Mouse (Mus musculus) heart, postnatal 0 days (tissue): ENCODE results near the gene Vps4a. TPM values are rescaled to one million over a fixed set of nuclear protein-coding genes. Genes with fewer than 3 reads are reported as not detected.

Experiments
- ATAC-seq: fragments of 200-750 bp; cut with Nextera tagmentation; 2 replicates; pipeline ENCODE4 v1.8.0; 2017; ENCODE audit warnings: low read depth, moderate number of reproducible peaks, moderate library complexity; ENCODE audit not compliant: insufficient read depth
- DNase-seq: peaks from one replicate; pipeline ENCODE4 v3.0.0-alpha.2; 2016; ENCODE audit warnings: low spot score
- H3K27ac ChIP-seq: fragments of 300-500 bp; sonication (generic); 2 replicates; pipeline ENCODE4 v1.5.1; 2014; ENCODE audit warnings: low read depth, mild to moderate bottlenecking
- H3K27me3 ChIP-seq: fragments of 300-500 bp; sonication (generic); 2 replicates; pipeline ENCODE4 v1.6.1; 2014; ENCODE audit warnings: low read length, mixed read lengths; ENCODE audit not compliant: control insufficient read depth, insufficient read depth
- H3K36me3 ChIP-seq: fragments of 300-500 bp; sonication (generic); replicated peaks from 2 replicates; pipeline ENCODE4 v1.6.1; 2014; ENCODE audit warnings: low read length, mixed read lengths; ENCODE audit not compliant: control insufficient read depth, insufficient read depth
- H3K4me1 ChIP-seq: fragments of 300-500 bp; sonication (generic); 2 replicates; pipeline ENCODE4 v1.6.1; 2014; ENCODE audit warnings: antibody characterized with exemption; ENCODE audit not compliant: control insufficient read depth, insufficient read depth
- H3K4me2 ChIP-seq: fragments of 300-500 bp; sonication (generic); 2 replicates; pipeline ENCODE4 v1.6.1; 2014; ENCODE audit warnings: low read depth, mild to moderate bottlenecking, low read length, moderate library complexity
- H3K4me3 ChIP-seq: fragments of 300-500 bp; sonication (generic); 2 replicates; pipeline ENCODE4 v1.5.1; 2014; ENCODE audit warnings: low read depth, low read length
- H3K9ac ChIP-seq: fragments of 300-500 bp; sonication (generic); replicated peaks from 2 replicates; pipeline ENCODE4 v1.6.1; 2014; ENCODE audit warnings: low read depth, low read length, mixed read lengths
- H3K9me3 ChIP-seq: fragments of 300-500 bp; sonication (generic); replicated peaks from 2 replicates; pipeline ENCODE4 v1.6.1; 2016; ENCODE audit warnings: low read length; ENCODE audit not compliant: control insufficient read depth
- CTCF ChIP-seq: IDR thresholded peaks from 2 replicates; pipeline ENCODE4 v1.5.1; 2016; ENCODE audit warnings: antibody characterized with exemption, control low read depth, low read depth
- EP300 ChIP-seq: IDR thresholded peaks from 2 replicates; pipeline ENCODE4 v1.6.1; 2016; ENCODE audit warnings: antibody characterized with exemption, low read depth
- WGBS: fragments of 180-500 bp; shearing (Covaris S2); extraction: QIAGEN DNeasy Blood & Tissue Kit; methylation state at CpG from one replicate; pipeline ENCODE4 v1.1.7; 2014; 5-methylcytosine and 5-hydroxymethylcytosine counted together
- polyA plus RNA-seq: library from polyadenylated mRNA; unstranded; fragments of >200 nt; fragmentation: Nextera tagmentation; extraction: Ambion mirVana; gene quantifications from 2 replicates; pipeline ENCODE4 v1.2.1, GENCODE M21; 2015
- total RNA-seq: library from RNA; depleted of rRNA; stranded (reverse); fragments of >200 nt; gene quantifications from 2 replicates; pipeline ENCODE4 v1.2.3, GENCODE M21; 2014; ENCODE audit warnings: low replicate concordance

The Vps4a gene
- total and polyA plus RNA-seq, 2 experiments from 2014 or later: 33.9 to 56.7 TPM

DNA sequence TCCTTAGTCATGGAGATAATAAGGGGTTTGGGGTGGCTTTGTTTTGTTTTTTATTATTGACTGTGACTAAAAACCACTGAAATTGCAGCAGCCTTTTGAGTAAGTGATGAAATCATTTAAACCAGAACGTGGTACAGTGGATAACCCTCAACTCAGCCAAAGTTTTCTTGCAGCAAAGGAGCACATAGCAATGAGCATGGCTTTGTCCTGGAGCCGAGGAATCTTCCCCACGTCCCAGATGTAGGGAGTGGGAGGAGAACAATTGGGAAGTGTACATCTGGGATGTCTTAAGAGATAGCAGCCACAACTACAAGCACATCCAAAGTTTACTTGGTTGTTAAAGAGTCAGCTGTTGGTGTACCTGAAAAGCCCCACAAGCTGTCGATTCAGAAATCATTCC lies 33.6 kb upstream of the Vps4a start:
- no peak overlapping the region for H3K27ac ChIP-seq
- TF ChIP-seq EP300: no peak
- no peak for TF ChIP-seq CTCF
- peaks cover 18% of the 10 kb centered on the region for H3K36me3 ChIP-seq
- WGBS: 63% methylated on average over 4 of the region's 4 CpGs
- H3K27me3 ChIP-seq: no peaks in the 10 kb centered on the region
- no peak overlapping the region for H3K4me3 ChIP-seq
- DNase-seq (no peak), ATAC-seq (no peak)
- no peak overlapping the region for H3K9ac ChIP-seq
- H3K4me1 ChIP-seq: no peaks in the 10 kb centered on the region
- no peaks in the 10 kb centered on the region for H3K9me3 ChIP-seq
- H3K4me2 ChIP-seq: no peak overlapping the region

DNA sequence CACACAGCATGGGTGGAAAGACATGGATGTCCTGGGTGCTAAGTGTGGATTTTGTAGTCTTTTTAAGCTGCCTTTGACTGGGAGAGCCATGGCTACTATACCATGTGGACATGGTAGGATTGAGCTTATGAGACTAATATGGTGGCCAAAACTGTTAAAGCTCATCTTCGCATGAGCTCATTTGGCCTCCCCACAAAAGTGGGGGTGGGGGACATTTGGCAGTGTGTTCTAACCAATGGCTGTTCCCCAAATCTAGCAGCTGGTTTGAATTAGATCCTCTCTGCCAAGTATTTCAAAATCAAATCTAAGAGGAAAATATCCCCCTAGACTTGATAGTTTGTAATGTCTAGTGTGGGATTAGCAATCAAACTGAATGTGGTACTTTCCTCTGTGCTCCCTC lies 32.0 kb upstream of the Vps4a start:
- Histone ChIP-seq H3K4me3 (no peak overlapping the region), H3K4me2 (no peak overlapping the region), H3K4me1 (no peaks in the 10 kb centered on the region), H3K9me3 (no peaks in the 10 kb centered on the region), H3K27me3 (no peaks in the 10 kb centered on the region), H3K9ac (no peak overlapping the region), H3K27ac (no peak overlapping the region), H3K36me3 (peaks cover 16% of the 10 kb centered on the region)
- 76% methylated on average over 1 of the region's 1 CpGs for WGBS
- DNase-seq (no peak), ATAC-seq (no peak)
- TF ChIP-seq EP300 (no peak), CTCF (no peak)

DNA sequence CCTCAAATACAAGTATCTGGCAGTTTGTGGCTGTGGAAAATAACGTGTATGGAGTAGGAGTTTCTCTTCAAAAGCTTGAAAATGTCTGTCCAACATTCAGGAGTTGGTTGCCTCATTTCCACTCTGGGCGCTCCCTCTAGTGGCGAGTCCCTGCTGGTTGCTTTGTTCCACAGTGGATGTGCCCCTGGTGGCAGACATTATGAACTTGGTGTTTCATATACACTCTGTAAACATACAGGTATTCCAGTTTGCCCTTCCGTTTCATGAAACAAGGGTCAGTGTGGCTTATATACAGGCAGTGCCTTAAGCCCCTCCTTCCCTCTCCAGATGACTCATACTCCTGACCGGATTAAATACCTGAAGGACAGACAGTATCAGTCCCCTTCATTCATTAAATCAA lies 28.5 kb upstream of the Vps4a start:
- WGBS: 28% methylated on average over 5 of the region's 5 CpGs

DNA sequence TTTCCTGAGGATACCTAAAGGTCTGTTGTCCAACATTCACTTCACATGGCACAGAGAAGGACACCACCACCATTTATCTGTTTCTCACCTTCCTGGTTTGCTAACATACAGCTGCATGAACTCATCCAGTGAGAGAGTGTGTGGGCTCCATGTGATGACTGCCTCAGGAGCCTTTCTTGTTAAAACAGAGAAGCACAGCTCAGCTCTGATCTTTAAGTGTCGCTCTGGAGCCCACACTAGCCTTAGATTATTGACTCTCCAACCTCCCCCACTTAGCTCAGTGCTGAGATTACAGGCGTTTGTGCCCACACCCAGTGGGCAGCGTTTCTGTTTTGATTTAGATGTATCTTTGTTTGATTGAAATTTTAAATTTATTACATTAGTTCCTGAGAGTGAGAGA lies 23.2 kb upstream of the Vps4a start:
- H3K27ac ChIP-seq: no peak overlapping the region
- H3K4me2 ChIP-seq: no peak overlapping the region
- 0 out of 2 replicates have a peak, but pooled peaks cover 5% of the 10 kb centered on the region for H3K4me1 ChIP-seq
- DNase-seq (no peak), ATAC-seq (no peak)
- no peaks in the 10 kb centered on the region for H3K27me3 ChIP-seq
- 79% methylated on average over 3 of the region's 3 CpGs for WGBS
- H3K9ac ChIP-seq: no peak overlapping the region
- H3K4me3 ChIP-seq: no peak overlapping the region
- peaks cover 50% of the 10 kb centered on the region for H3K36me3 ChIP-seq
- no peak for TF ChIP-seq EP300
- no peak for TF ChIP-seq CTCF
- H3K9me3 ChIP-seq: no peaks in the 10 kb centered on the region

More for the DNA sequence above, 28.5 kb upstream of the Vps4a start:
- Histone ChIP-seq H3K36me3 (peaks cover 10% of the 10 kb centered on the region; the same call in 1 of the 2 replicates), H3K27ac (no peak overlapping the region), H3K27me3 (no peaks in the 10 kb centered on the region), H3K4me3 (no peak overlapping the region), H3K9me3 (no peaks in the 10 kb centered on the region), H3K4me1 (0 out of 2 replicates have a peak, but pooled peaks cover 5% of the 10 kb centered on the region), H3K9ac (no peak overlapping the region), H3K4me2 (no peak overlapping the region)
- ATAC-seq: peak; percentile 76
- TF ChIP-seq EP300 (no peak), CTCF (peak; percentile 100)
- peak; percentile 86 for DNase-seq

DNA sequence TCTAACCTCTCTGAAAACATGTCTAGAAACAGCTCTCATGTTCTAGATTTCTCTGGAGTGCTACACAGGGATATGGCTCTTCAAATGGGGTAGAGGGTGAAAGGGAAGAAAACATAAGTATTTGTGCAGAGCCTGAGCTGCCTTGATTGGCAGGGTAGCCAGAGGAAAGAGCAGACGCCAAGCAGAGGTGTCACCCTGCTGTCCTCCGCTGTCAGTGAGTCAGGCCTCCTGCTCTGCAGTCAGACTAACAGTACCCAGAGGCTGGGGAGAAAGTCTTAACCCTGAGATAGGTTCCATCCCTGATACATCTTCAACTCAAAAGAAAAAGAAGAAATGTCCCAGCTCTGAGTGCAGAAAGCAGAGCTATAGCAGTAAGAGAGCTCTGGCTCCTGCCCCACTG lies 18.4 kb upstream of the Vps4a start:
- TF ChIP-seq EP300 (no peak), CTCF (no peak)

DNA sequence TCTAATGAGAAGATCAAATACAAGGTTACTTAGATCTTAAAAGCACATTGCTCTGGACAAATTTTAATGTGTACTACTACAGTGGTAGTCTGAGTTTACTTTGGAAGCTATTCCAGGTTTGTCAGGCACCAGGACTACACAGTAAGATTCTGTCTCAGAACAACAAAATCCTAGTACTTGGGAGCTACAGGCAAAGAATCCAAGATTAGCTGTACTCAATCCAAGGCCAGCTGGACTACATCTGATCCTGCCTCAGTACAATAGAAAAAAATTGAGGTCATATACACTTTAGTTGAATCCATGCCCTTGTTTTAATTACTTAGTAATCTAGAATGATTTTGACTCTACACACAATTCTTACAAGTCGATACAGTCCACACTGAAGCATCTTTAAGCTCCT lies 16.1 kb upstream of the Vps4a start:
- 71% methylated on average over 1 of the region's 1 CpGs for WGBS
- Histone ChIP-seq H3K36me3 (peaks cover 36% of the 10 kb centered on the region), H3K4me1 (no peaks in the 10 kb centered on the region), H3K9ac (no peak overlapping the region), H3K27me3 (no peaks in the 10 kb centered on the region), H3K4me2 (no peak overlapping the region), H3K9me3 (no peaks in the 10 kb centered on the region), H3K4me3 (no peak overlapping the region), H3K27ac (no peak overlapping the region)
- TF ChIP-seq EP300: no peak
- no peak for TF ChIP-seq CTCF
- ATAC-seq (0 out of 2 replicates have a peak, but pooled peaks have one; percentile 39), DNase-seq (no peak)

More for the DNA sequence above, 18.4 kb upstream of the Vps4a start:
- Histone ChIP-seq H3K4me1 (no peaks in the 10 kb centered on the region), H3K27ac (no peak overlapping the region), H3K36me3 (peaks cover 53% of the 10 kb centered on the region), H3K4me2 (no peak overlapping the region), H3K27me3 (no peaks in the 10 kb centered on the region), H3K4me3 (no peak overlapping the region), H3K9me3 (no peaks in the 10 kb centered on the region), H3K9ac (no peak overlapping the region)
- no peak for ATAC-seq
- 73% methylated on average over 2 of the region's 2 CpGs for WGBS
- DNase-seq: no peak
